Mouse (Mus musculus) cerebellum, postnatal 36 days (tissue): Measurements from ENCODE around the gene Kif24.
"Not testable (repeated sequence)": the region's sequence is repeated elsewhere in the genome, so short reads cannot be mapped to it uniquely, and the experiment has no call there.

Experiments
- DNase-seq, 2 experiments: peaks; one replicate each; pipeline ENCODE4 v3.0.0; 2021 to 2022; ENCODE audit warnings: mixed read lengths in 2 of 2

The Kif24 gene

GRCm38 (mm10) chr4:41492951-41493350 lies 28.3 kb upstream of the Kif24 start:
- no peak for DNase-seq

GRCm38 (mm10) chr4:41481601-41482017 lies 16.9 kb upstream of the Kif24 start:
- DNase-seq: no peak

- peak in 1 of 2 experiments; percentile 21 for DNase-seq
These were observed 15.6 kb upstream of the Kif24 start for GRCm38 (mm10) chr4:41480254-41480653.

GRCm38 (mm10) chr4:41479456-41479804 lies 14.7 kb upstream of the Kif24 start:
- DNase-seq: no peak

GRCm38 (mm10) chr4:41478751-41479455 lies 14.2 kb upstream of the Kif24 start:
- DNase-seq: no peak

GRCm38 (mm10) chr4:41477648-41478160 lies 13.0 kb upstream of the Kif24 start:
- DNase-seq: no peak

- no peak for DNase-seq
These were observed 6.7 kb upstream of the Kif24 start for GRCm38 (mm10) chr4:41471384-41471689.

DNA sequence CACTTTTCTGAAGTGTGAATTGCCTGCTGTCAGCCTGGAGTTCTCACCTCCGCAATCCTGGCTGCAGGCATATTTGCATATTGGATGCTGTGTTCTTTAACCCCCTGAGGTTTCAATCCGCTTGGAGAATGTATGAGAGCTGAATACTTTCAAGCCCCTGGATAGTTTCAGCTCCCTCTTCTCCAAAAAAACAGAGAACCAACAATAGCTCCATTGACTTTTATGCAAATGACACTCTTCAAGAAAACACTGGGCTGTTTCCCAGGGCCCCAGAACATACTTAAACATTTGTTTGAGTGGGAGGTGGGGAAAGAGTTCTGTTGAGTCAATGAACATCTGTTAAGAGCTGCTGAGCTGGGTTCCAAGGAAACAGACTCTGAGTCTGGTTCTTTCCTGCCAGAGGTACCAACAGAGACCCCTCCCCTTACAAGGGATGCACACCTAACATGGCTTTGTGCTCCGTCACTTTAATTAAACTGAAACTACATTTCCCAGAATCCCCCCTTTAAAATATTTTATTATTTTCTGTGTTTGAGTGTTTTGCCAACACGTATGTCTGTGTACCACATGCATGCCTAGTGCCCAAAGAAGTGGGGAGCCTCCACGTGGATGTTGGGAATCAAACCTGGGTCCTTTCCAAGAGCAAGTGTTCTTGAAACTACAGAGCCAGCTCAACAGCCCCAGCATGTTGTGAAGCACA lies 6.1 kb upstream of the Kif24 start:
- peak in 1 of 2 experiments; percentile 28 for DNase-seq

- DNase-seq: no peak
These were observed 5.5 kb upstream of the Kif24 start for GRCm38 (mm10) chr4:41470051-41470683.

DNA sequence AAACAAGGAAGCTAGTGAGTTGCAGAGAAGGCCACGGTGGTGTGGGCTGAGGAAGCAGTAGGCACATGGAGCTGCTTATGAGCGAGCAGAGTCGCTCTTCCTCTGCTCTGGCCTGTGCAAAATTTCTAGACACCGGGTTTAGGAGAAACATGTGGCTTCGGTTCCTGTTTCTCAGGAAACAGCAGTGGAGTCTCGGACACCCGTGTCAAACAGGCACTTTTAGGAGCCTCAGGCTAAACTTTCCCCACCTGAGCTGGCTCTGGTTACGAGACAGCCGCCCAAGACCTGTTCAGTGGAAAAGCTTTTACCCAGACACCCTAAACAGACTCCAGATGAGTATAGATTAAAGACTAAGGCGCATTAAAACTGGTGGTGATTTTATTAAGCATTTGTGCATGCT lies 4.5 kb upstream of the Kif24 start:
- no peak for DNase-seq

GRCm38 (mm10) chr4:41468396-41469080 lies 3.9 kb upstream of the Kif24 start:
- DNase-seq: peak; percentile 65 to 74

- no peak for DNase-seq
These were observed 589 bp upstream of the Kif24 start for GRCm38 (mm10) chr4:41465287-41465665.

DNA sequence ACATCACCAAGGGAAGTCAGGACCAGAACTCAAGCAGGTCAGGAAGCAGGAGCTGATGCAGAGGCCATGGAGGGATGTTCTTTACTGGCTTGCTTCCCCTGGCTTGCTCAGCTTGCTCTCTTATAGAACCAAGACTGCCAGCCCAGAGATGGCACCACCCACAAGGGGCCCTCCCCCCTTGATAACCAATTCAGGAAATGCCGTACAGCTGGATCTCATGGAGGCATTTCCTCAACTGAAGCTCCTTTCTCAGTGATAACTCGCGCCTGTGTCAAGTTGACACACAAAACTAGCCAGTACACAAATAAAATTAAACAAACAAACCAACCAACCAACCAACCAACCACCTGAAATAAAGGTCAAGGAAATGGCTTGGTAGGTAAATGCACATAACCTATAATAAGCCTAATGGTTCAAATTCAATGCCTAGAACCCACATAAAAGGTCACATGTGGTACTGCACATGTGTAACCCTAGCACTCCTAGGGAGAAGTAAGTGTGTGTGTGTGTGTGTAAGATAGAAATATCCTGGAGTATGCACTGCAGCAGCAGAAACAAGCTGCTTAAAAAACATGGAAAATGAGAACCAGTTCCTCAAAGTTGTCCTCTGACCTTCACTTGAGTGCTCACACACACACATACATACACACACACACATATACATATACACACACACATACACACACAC lies 1.5 kb downstream of the Kif24 start:
- DNase-seq: not testable (repeated sequence)

DNA sequence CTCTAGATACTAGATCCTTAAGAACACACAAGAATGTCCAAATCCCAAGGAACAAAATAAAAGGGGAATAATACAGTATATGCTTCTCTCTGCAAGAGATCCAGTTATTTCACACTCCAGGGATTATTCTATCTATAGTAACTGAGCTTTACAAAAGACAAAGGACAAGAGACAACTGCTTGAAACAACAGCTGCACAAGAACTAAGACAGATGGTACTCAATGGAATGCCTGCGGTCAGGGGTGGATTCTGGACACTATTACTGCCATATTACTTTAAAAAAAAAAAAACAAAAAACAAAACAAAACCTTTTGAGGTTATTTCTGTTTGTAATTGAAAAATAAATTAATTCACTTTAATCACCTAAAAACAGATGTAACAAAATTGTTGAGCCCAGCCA lies 4.0 kb downstream of the Kif24 start:
- DNase-seq: no peak

DNA sequence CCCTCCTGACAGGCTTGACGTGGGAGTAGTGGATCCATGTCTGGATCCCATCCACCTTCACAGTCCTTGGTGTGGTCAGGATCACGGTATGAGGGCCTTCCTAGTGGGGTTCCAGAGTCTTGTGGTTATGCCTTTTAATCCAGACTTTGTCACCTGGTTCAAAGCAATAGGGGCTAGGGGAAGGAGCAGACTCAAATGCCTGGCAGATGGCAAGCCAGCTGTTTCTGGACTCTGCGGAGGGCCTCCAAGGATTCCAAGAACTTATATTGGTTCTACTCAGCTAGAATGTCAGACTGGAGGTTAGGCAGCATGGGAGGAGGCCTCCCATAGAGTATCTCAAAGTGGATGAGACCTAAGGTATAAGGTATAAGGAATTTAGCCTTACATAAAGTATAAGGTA lies 17.1 kb downstream of the Kif24 start:
- no peak for DNase-seq

DNA sequence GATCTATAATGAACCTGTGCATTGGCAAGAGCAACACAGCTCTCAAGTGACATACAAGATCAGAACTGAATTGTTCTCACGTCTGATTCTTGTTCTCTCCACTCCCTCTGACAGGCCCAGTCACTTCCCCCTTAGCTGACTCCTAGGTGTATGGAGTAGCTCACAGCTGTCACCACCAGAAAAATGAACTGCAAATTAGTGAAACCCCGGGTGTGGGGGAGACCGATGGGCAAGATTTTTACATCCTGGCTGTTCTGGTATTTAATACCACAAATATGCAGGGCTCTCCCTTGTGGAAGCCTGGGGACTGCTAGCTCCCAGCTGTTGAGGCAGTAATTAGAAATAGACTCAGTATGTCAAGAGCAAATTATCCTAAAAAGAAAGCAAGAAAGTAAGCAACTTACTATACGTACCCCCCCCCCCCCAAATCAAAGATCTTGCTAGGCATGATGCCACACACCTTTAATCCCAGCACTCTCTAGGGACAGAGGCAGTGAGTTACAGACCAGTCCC lies 21.8 kb downstream of the Kif24 start:
- no peak for DNase-seq

- DNase-seq: no peak
These were observed 25.8 kb downstream of the Kif24 start for GRCm38 (mm10) chr4:41438931-41439330.

DNA sequence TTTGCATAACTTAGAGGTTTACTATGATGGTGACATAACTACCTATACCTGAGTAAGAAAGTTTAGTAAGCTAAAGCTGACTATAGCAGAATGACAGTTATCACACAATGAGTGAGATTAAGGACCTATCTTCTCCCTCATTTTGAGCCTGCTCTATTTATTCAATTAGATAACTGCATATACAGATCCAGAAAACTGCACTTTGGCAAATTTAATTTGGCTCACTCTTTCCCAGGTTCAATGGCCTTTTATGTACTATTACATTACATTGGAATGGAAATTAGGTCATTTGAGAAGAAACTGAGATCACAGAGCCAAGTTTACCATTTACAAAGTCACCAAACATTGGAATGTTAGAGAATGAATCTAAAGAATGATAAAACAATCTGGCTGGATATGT lies 47.7 kb downstream of the Kif24 start:
- DNase-seq: no peak

- no peak for DNase-seq
These were observed 55.3 kb downstream of the Kif24 start for GRCm38 (mm10) chr4:41409341-41409740.

DNA sequence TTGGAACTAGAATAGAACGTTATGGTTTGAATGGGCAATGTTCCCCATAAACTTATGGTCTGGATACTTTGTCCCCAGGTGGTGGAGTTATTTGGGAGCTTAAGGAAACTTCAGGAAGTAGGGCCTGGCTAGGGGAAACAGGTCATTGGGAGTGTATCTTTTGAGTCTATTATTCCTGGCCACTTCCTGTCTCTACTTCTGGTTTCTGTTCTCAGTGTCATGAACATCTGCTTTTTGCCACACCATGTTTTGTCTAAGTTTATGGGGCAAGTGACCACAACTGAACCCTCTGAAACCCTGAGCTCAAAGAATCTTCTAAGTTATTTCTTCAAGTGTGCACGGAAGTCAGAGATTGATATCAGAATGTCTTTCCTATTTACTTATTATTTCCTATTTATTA lies 57.3 kb downstream of the Kif24 start:
- no peak for DNase-seq

- DNase-seq: no peak
These were observed 58.1 kb downstream of the Kif24 start for GRCm38 (mm10) chr4:41406597-41406996.

DNA sequence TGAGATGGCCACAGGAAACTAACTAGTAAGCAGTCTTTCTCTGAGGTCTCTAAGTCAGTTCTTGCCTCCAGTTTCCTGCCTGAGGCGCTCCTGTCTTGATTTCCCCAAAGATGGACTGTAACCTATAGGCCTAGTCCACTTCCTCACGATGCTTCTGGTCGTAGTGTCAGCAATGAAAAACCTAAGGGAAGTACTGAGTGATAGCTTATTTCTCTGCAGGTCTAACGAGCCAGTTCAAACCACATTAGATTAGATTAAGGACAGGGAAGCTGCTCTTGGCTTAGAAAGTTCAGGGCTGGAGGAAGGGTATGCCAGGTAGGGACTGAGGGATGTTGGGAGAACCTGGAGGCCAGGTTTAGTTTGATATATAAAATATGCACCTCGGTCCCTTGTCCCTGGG lies 63.1 kb downstream of the Kif24 start:
- DNase-seq: no peak

DNA sequence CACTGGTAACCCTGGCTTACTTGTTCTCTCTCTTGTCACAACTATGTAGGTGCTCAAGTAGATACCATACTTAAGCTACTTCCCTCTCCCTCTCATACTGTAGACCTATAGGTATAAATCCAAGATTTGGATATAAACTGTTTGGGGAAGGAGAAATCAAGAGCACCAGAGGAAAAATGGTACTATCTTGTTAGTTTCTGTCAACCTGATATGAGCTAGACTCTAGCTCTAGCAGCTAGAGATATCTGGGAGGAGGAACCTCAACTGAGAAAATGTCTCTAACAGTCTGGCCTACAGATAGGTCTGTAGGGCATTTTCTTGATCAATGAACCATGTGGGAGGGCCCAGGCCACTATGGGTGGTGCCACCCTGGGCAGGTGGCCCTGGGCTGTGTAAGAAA lies 63.5 kb downstream of the Kif24 start:
- no peak for DNase-seq
